Mouse (Mus musculus): ENCODE results near the gene Mgat4b.
A peak's percentile ranks its signal among the peaks of the same experiment; 100 is the strongest.

Mgat4b gene

GRCm38 (mm10) chr11:50225611-50226378, 15.1 kb downstream of the Mgat4b start:
- DNase-seq (ENCODE audit: low spot score in 2 of 2), result peak in 1 of 2 experiments; percentile 68

GRCm38 (mm10) chr11:50226406-50226805, 15.7 kb downstream of the Mgat4b start:
- no peak for DNase-seq (ENCODE audit: low spot score in 2 of 2)

GRCm38 (mm10) chr11:50227226-50227625, 16.5 kb downstream of the Mgat4b start:
- DNase-seq (ENCODE audit: low spot score in 2 of 2), result peak in 1 of 2 experiments; percentile 32

GRCm38 (mm10) chr11:50227736-50228135, 17.0 kb downstream of the Mgat4b start:
- no peak for DNase-seq (ENCODE audit: low spot score in 2 of 2)

GRCm38 (mm10) chr11:50228772-50229171, 18.1 kb downstream of the Mgat4b start:
- peak in 1 of 2 experiments; percentile 43 for DNase-seq (ENCODE audit: low spot score in 2 of 2)

- peak in 1 of 2 experiments; percentile 39 for DNase-seq (ENCODE audit: low spot score in 2 of 2)
Measured at GRCm38 (mm10) chr11:50229252-50229910, 18.7 kb downstream of the Mgat4b start.

GRCm38 (mm10) chr11:50230481-50231304, 20.0 kb downstream of the Mgat4b start:
- DNase-seq (ENCODE audit: low spot score in 2 of 2), result peak in 1 of 2 experiments; percentile 45

GRCm38 (mm10) chr11:50231411-50231810, 20.7 kb downstream of the Mgat4b start:
- DNase-seq (ENCODE audit: low spot score in 2 of 2), result peak; percentile 69 to 76

GRCm38 (mm10) chr11:50233022-50233421, 22.3 kb downstream of the Mgat4b start:
- peak in 1 of 2 experiments; percentile 34 for DNase-seq (ENCODE audit: low spot score in 2 of 2)

- DNase-seq (ENCODE audit: low spot score in 2 of 2), result peak in 1 of 2 experiments; percentile 27
Measured at GRCm38 (mm10) chr11:50233993-50234392, 23.3 kb downstream of the Mgat4b start.

GRCm38 (mm10) chr11:50234606-50235005, 23.9 kb downstream of the Mgat4b start:
- DNase-seq (ENCODE audit: low spot score in 2 of 2), result no peak

- DNase-seq (ENCODE audit: low spot score in 2 of 2), result peak; percentile 90 to 91
Measured at GRCm38 (mm10) chr11:50236540-50236936, 25.8 kb downstream of the Mgat4b start.

- peak in 1 of 2 experiments; percentile 39 for DNase-seq (ENCODE audit: low spot score in 2 of 2)
Measured at GRCm38 (mm10) chr11:50236937-50237835, 26.5 kb downstream of the Mgat4b start.

GRCm38 (mm10) chr11:50238324-50238723, 27.6 kb downstream of the Mgat4b start, which contains the start of gene Ltc4s:
Gene Ltc4s, minus strand, starts transcription at chr11:50238616.
- peak; percentile 53 to 56 for DNase-seq (ENCODE audit: low spot score in 2 of 2)

- DNase-seq (ENCODE audit: low spot score in 2 of 2), result no peak
Measured at GRCm38 (mm10) chr11:50238821-50239791, 28.4 kb downstream of the Mgat4b start.

GRCm38 (mm10) chr11:50240235-50240911, 29.7 kb downstream of the Mgat4b start:
- peak; percentile 39 to 46 for DNase-seq (ENCODE audit: low spot score in 2 of 2)

GRCm38 (mm10) chr11:50243926-50244325, 33.2 kb downstream of the Mgat4b start:
- DNase-seq (ENCODE audit: low spot score in 2 of 2), result no peak

- no peak for DNase-seq (ENCODE audit: low spot score in 2 of 2)
Measured at GRCm38 (mm10) chr11:50245269-50245668, 34.6 kb downstream of the Mgat4b start.

Measured in right cerebral cortex, postnatal 10 days (tissue).